Mouse (Mus musculus) macrophage (primary cell): ENCODE data around the gene Psmd11. TPM values are rescaled to one million over a fixed set of nuclear protein-coding genes. Genes with fewer than 3 reads are reported as not detected.
"Not testable (repeated sequence)": the region's sequence is repeated elsewhere in the genome, so short reads cannot be mapped to it uniquely, and the experiment has no call there.

Experiments used
- H3K27ac ChIP-seq: fragments of 350-480 bp; formaldehyde crosslinking; 2 replicates; pipeline ENCODE4 v1.9.0; 2021
- H3K36me3 ChIP-seq: fragments of 350-480 bp; formaldehyde crosslinking; 2 replicates; pipeline ENCODE4 v1.9.0; 2021; ENCODE audit errors: inconsistent target
- H3K4me3 ChIP-seq: fragments of 350-480 bp; formaldehyde crosslinking; 2 replicates; pipeline ENCODE4 v1.9.0; 2021; ENCODE audit errors: inconsistent target
- H3K79me2 ChIP-seq: fragments of 350-480 bp; formaldehyde crosslinking; 2 replicates; pipeline ENCODE4 v1.9.0; 2021; ENCODE audit errors: inconsistent target
- WGBS: methylation state at CpG from one replicate; pipeline ENCODE4 v1.1.7; 2026; ENCODE audit warnings: inconsistent platforms; ENCODE audit not compliant: missing documents; 5-methylcytosine and 5-hydroxymethylcytosine counted together
- polyA plus RNA-seq: library from polyadenylated mRNA; stranded (reverse); fragments of 250-400 nt; gene quantifications from 3 replicates; pipeline ENCODE4 v1.2.4, GENCODE M21; 2018; ENCODE audit warnings: inconsistent platforms
- total RNA-seq, 78 experiments: library from RNA; depleted of rRNA; stranded (reverse); fragments of 250-400 nt; gene quantifications; 1 replicate in 9 of 78; 2 replicates in 24 of 78; 3 replicates in 43 of 78; 4 replicates in 2 of 78; pipeline ENCODE4 v1.2.4; 2018; ENCODE audit warnings: inconsistent platforms in 56 of 78

Gene Psmd11
- total RNA-seq (2018; cell fraction: chromatin; rRNA removed), result 100 to 1,000 TPM in 9 of 26 experiments, 10 to 100 TPM in 17; 54.4 to 176 (median 92.0) TPM
- total RNA-seq (2018; cell fraction: cytosol; rRNA removed), result 100 to 1,000 TPM in 1 of 26 experiments, 10 to 100 TPM in 25; 47.8 to 101 (median 68.2) TPM
- total RNA-seq (2018; cell fraction: nucleus; rRNA removed), result 100 to 1,000 TPM in 1 of 26 experiments, 10 to 100 TPM in 25; 43.6 to 102 (median 66.3) TPM
- 45.9 to 68.5 TPM (median 63.3 TPM) in 3 replicates for polyA plus RNA-seq

DNA sequence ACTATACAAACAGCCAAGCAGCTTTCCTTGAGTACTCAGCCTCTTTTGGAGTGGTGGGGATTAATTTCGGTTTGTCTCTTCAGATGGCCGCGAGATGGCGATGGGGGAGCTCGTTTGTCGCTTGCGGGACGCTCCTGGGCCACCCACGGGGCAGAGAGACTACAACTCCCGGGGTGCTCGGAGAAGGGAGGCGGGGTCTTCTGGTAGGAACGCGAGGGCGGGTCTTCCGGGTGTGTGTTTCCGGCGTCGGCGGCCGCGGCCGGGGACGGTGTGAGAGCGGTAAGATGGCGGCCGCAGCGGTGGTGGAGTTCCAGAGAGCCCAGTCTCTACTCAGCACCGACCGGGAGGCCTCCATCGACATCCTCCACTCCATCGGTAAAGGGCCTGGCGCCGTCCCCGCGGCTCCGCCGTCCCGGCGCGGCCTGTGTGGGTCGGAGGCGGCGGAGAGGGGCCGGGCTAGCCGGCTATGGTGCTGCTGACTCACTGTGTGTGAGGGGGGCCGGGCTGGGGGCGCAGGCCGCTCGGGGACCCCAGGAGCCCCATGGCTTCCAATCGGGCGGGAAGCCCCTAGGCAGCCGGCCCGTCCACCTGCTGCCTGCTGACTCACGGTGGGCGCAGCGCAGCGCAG lies at the start of gene Psmd11:
TSS of gene Psmd11 (plus strand) at position 235 of the 628 bp plus-strand sequence.
- H3K27ac ChIP-seq, result peak within 1 kb of the TSS; percentile 25; the same call in 1 of the 2 replicates
- under 1% methylated on average over 38 of the region's 58 CpGs for WGBS
- H3K79me2 ChIP-seq, result peaks cover 47% of the 10 kb centered on the region

DNA sequence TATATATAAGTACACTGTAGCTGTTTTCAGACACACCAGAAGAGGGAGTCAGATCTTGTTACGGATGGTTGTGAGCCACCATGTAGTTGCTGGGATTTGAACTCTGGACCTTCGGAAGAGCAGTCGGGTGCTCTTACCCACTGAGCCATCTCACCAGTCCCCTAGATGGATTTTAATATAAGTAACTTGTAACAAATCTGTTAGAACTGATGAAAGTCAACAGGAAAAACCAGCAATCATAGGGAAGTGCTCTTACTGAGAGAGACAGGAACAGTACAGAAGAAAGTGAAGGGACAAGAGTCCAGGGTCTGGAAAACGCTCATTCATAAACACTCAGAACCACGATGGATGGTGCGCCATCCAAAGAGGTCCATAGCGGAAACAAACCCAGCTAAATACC lies 49.2 kb upstream of the Psmd11 start:
- H3K79me2 ChIP-seq, result peaks cover 12% of the 10 kb centered on the region
- H3K36me3 ChIP-seq, result peaks cover 12% of the 10 kb centered on the region; the same call in 1 of the 2 replicates
- H3K27ac ChIP-seq, H3K4me3 ChIP-seq: not testable (repeated sequence)
- WGBS, result 95% methylated on average over 4 of the region's 7 CpGs

More for the DNA sequence above, at the start of gene Psmd11:
- H3K4me3 ChIP-seq, result peak within 1 kb of the TSS; percentile 81
- 0 out of 2 replicates have a peak, but pooled peaks cover 5% of the 10 kb centered on the region for H3K36me3 ChIP-seq

DNA sequence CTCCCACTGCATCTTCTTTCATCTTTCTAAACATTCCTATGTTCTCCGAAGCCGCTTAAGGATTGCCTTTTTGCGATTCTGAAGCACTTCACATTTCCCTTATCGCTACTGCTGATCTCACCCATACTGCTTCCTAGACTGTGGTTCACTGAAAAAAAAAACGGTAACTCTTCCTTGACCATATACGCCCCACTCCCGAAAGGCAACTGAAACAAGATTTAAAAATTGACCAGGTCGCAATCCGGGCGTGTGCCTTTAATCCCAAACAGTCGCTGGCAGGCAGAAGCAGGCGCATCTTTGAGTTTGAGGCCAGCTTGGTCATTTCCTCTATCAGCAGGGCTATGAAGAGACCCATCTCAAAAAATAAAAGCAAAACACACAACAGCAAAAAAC lies 45.8 kb upstream of the Psmd11 start:
- peaks cover 46% of the 10 kb centered on the region for H3K79me2 ChIP-seq
- WGBS, result 1% methylated on average over 12 of the region's 12 CpGs
- peak overlapping the region; percentile 99 for H3K27ac ChIP-seq
- H3K4me3 ChIP-seq, result peak overlapping the region; percentile 100
- H3K36me3 ChIP-seq, result 0 out of 2 replicates have a peak, but pooled peaks cover 6% of the 10 kb centered on the region

DNA sequence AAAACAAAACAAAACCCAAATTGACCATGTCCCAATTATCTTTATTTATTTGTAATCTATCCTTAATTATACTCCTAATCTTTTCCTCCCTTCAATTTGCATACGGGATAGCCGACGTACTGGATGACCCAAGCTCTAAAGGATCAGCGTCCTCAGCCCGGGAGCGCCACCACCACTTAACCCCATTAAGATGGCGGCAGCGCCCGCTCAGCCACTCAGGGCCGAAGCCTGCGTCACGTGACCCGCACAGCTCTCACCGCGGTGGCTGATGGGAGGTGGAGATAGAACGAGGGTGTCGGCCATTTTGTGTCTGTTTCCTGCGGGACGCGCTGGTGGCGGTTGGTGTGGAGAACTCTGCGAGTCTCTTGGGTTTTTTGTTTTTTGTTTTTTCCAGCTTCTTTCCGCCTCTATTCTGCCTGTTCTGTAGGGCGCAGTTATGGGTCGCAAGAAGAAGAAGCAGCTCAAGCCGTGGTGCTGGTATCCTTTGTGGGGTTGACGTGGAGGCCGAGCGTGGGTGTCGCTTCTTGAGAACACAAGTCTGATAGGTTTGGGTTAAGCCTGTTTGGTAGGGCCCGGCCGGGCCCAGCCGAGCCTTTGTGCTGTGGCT lies 45.3 kb upstream of the Psmd11 start, which contains the start of gene Zfp207:
TSS of gene Zfp207 (plus strand) at position 261 of the 607 bp plus-strand sequence.
- peaks cover 51% of the 10 kb centered on the region for H3K79me2 ChIP-seq
- under 1% methylated on average over 31 of the region's 33 CpGs for WGBS
- H3K4me3 ChIP-seq, result peak within 1 kb of the TSS; percentile 100
- peak within 1 kb of the TSS; percentile 99 for H3K27ac ChIP-seq
- 0 out of 2 replicates have a peak, but pooled peaks cover 9% of the 10 kb centered on the region for H3K36me3 ChIP-seq

DNA sequence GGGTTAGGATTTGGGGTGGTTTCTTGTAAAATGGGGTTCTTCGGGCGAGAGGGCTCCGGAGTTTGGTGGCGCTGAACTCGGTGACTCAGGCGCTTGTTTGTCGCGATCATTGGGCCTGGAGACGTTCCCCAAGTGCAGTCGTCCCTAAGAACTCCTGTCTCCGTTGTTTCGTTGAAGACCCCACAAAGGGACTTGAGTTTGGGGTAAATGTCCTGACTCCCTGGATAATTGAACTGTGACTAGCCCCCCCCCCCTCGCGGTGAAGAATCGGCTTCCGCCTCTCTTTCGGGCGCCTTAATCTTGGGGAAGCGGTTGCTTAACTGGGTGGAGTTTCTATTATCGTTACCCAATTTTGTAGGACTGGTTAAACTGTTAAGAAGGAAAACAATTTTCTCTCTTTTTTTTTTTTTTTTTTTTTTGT lies 44.8 kb upstream of the Psmd11 start:
- peak overlapping the region; percentile 100 for H3K4me3 ChIP-seq
- peaks cover 56% of the 10 kb centered on the region for H3K79me2 ChIP-seq
- peak overlapping the region; percentile 99 for H3K27ac ChIP-seq
- peaks cover 11% of the 10 kb centered on the region; the same call in 1 of the 2 replicates for H3K36me3 ChIP-seq
- WGBS, result under 1% methylated on average over 19 of the region's 20 CpGs

DNA sequence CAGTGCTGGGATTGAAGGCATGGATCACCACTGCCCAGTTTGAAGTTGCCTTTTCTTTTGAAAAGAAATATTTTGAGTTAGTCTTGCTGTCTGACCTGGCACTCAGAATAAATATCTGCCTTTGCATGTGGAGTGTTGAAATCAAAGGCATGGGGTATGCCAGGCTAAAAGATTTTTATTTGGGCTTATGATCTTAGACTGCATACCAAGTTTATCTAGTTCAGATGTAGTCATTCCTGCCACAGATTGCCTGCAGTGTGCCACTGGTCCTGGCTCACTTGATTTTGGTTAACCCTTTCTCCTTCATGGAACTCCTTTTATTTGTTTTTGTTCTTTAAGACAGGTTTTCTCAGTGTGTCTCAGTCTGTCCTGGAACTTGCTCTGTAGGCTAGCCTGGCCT lies 44.0 kb upstream of the Psmd11 start:
- Histone ChIP-seq H3K27ac (peak overlapping the region; percentile 99), H3K36me3 (peaks cover 18% of the 10 kb centered on the region; the same call in 1 of the 2 replicates), H3K4me3 (peak overlapping the region; percentile 100), H3K79me2 (peaks cover 64% of the 10 kb centered on the region)

DNA sequence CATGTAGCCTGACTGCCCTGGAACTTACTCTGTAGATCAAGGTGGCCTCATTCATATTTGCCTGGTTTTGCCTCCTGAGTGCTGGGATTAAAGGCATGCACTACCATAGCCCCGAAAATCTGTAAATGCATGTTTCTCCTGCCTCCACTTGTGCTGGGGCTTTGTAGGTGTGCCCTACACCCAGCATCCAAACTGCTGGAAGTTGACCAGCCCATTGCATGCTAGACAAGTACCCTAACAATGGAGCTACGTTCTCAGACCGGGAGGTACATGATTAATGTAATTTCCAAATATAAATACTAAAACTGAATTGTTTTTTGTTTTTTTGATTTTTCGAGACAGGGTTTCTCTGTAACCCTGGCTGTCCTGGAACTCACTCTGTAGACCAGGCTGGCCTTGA lies 43.4 kb upstream of the Psmd11 start:
- peaks cover 70% of the 10 kb centered on the region for H3K79me2 ChIP-seq
- no peak overlapping the region for H3K27ac ChIP-seq
- WGBS, result 24% methylated on average over 4 of the region's 4 CpGs
- peaks cover 21% of the 10 kb centered on the region; the same call in 1 of the 2 replicates for H3K36me3 ChIP-seq
- H3K4me3 ChIP-seq, result peak overlapping the region; percentile 100

DNA sequence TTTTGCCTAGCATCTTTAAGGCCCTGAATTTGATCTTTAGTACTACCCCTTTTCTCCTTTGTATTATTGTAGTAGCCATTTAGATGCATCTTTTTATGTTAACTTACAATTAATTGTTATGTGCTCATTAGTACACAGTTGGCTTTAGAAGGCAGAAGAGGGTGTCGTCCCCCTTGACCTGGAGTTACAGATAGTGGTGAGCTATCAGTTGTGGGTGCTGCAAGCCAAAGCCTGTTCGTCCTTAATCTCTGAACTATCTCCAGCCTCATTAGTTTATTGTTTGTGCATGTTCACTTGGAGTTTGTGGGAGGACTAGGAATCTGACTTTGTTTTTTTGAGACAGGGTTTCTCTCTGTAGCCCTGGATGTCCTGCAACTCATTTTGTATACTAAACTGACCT lies 41.6 kb upstream of the Psmd11 start:
- Histone ChIP-seq H3K79me2 (peaks cover 88% of the 10 kb centered on the region), H3K27ac (no peak overlapping the region), H3K36me3 (peaks cover 39% of the 10 kb centered on the region), H3K4me3 (no peak overlapping the region)
- 68% methylated on average over 2 of the region's 2 CpGs for WGBS

DNA sequence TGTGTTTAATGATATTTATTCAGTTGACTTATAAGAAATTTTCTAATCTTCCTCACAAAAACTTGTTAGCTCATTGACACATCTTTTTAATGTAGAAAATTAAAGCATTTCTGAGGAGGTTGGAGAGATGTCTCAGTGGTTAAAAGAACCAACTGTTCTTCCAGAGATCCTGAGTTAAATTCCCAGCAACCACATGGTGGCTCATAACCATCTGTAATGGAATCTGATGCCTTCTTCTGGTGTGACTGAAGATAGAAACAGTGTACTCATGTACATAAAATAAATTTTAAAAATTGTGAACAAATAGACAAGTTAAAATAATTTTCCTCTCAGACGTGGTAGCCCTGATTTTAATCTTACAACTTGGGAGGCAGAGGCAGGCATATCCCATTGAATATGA lies 38.5 kb upstream of the Psmd11 start:
- no peak overlapping the region for H3K4me3 ChIP-seq
- H3K36me3 ChIP-seq, result peaks cover 67% of the 10 kb centered on the region
- H3K79me2 ChIP-seq, result peaks cover 100% of the 10 kb centered on the region
- 100% methylated on average over 1 of the region's 1 CpGs for WGBS
- H3K27ac ChIP-seq, result no peak overlapping the region

DNA sequence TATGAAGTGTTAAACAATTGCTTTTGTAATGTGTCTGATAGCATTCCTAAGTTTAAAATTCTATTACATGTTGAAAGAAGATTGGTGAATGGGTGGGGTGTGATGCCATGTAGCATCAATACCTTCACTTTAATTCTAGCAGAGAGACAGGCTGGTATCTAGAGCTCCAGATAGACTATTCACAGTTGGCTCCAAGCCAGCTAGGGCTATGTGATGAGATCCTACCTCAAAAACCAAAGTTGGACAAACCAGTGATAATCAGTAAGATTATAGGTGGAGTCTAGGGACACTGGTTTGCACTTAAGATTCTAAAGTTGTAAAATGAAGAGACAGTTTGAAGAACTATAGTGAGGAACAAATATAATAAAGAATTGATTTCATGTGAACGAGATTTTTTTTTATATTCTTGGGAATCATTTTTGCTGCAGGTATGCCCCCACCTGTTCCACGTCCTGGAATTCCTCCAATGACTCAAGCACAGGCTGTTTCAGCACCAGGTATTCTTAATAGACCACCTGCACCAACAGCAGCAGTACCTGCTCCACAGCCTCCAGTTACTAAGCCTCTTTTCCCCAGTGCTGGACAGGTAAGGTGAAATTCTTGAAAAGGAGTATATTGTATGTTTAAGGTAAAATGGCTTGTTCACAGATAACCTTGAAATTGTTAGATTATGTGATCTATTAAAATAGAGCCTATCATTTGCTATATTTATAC lies 36.9 kb upstream of the Psmd11 start:
- WGBS, result 86% methylated on average over 2 of the region's 2 CpGs
- H3K27ac ChIP-seq, result no peak overlapping the region
- H3K79me2 ChIP-seq, result peaks cover 100% of the 10 kb centered on the region
- peaks cover 83% of the 10 kb centered on the region for H3K36me3 ChIP-seq
- no peak overlapping the region for H3K4me3 ChIP-seq

DNA sequence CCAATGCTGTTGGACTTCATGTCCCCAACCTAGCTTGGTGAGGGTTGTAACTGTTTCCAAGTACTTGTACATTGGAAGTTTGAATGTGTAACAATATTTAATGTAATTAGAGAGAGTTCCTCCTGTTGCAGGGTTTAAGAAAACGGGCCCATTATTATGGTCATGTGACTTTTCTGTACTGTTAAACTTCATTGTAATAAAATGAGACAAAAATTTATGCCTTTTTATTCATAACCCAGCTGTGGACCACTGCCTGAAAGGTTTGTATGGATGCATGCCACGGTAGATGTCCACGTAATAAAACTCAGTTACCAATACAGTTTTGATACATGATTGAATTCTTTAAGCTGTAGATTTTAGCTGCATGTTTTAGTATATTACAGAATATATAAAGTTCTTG lies 32.5 kb upstream of the Psmd11 start:
- Histone ChIP-seq H3K4me3 (no peak overlapping the region), H3K36me3 (peaks cover 91% of the 10 kb centered on the region), H3K79me2 (peaks cover 100% of the 10 kb centered on the region), H3K27ac (no peak overlapping the region)
- 89% methylated on average over 3 of the region's 3 CpGs for WGBS

DNA sequence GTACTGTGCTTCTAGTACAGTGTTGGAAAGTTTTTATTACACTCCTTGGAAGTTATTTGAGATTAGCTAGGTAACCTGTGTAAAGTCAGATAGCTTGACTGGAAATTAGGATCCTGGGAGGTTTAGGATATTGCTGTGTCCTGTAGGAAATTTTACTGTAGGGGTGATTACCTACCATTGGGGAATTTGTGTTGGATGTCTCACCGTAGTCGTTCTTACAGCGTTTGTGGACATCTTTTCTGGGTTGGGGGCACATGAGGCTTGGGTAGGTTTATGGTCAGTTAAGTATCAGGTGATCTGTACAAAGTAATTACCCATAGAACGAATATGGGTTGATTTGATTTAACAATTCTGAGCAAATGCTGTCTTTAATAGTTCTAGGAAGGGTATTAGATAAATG lies 31.8 kb upstream of the Psmd11 start:
- H3K36me3 ChIP-seq, result peaks cover 86% of the 10 kb centered on the region
- H3K4me3 ChIP-seq, result no peak overlapping the region
- 91% methylated on average over 4 of the region's 4 CpGs for WGBS
- H3K79me2 ChIP-seq, result peaks cover 100% of the 10 kb centered on the region
- H3K27ac ChIP-seq, result no peak overlapping the region

DNA sequence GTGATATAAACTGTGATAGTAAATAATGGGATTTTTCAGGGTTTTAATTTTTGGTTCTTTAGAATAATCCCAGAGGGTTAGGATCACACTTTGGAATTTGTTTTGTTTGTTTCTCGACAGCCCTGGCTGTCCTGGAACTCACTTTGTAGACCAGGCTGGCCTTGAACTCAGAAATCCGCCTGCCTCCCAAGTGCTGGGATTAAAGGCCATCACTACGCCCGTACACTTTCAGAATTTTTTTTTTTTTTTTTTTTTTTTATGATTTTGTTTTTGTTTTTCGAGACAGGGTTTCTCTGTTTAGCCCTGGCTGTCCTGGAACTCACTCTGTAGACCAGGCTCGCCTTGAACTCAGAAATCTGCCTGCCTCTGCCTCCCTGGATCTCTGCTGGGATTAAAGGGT lies 20.5 kb upstream of the Psmd11 start:
- H3K27ac ChIP-seq, H3K79me2 ChIP-seq, H3K4me3 ChIP-seq: not testable (repeated sequence)
- H3K36me3 ChIP-seq, result peaks cover 39% of the 10 kb centered on the region
- WGBS, result 94% methylated on average over 3 of the region's 6 CpGs

DNA sequence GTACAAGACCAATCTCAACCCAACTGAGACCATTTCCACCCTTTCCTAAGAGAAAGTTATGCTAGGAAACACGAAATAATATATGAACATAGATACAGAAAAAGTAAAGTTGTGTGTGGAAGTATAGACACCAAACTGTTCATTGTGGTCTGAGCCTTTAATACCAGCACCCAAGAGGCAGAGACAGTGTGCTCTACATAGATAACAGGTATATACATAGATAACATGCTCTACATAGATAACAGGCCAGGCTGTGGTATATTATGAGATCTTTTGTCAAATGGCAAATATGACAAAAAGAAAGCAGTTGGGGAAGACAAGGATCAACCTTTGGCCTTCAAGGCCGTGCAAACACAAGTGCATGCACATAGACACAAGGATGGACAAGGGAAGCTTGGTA lies 18.0 kb upstream of the Psmd11 start:
- WGBS, result 89% methylated on average over 1 of the region's 2 CpGs
- peaks cover 30% of the 10 kb centered on the region; the same call in 1 of the 2 replicates for H3K36me3 ChIP-seq
- no peaks in the 10 kb centered on the region for H3K79me2 ChIP-seq
- no peak overlapping the region for H3K4me3 ChIP-seq
- no peak overlapping the region for H3K27ac ChIP-seq
